Mouse (Mus musculus) erythroblast, embryonic 14.5 days (primary cell): ENCODE results near the gene Ccl27b.
"Not testable (repeated sequence)": the region's sequence is repeated elsewhere in the genome, so short reads cannot be mapped to it uniquely, and the experiment has no call there.

ENCODE experiments used
- GATA1 ChIP-seq: IDR thresholded peaks from 2 replicates; pipeline ENCODE4 v1.6.1; 2012; ENCODE audit warnings: low read length, inconsistent platforms, mixed read lengths
- TAL1 ChIP-seq: IDR thresholded peaks from 3 replicates; pipeline ENCODE4 v1.6.1; 2012; ENCODE audit warnings: low read length, inconsistent platforms, mixed read lengths

GRCm38 (mm10) chr4:42681473-42682182 is 26.6 kb downstream of the Ccl27b start:
- not testable (repeated sequence) for TF ChIP-seq GATA1, TAL1
